Mouse (Mus musculus) adrenal gland, postnatal 36 days (tissue): ENCODE data around the gene Chn2. TPM values are rescaled to one million over a fixed set of nuclear protein-coding genes. Genes with fewer than 3 reads are reported as not detected.
A peak's percentile ranks its signal among the peaks of the same experiment; 100 is the strongest.

Experiments used
- DNase-seq, 2 experiments: peaks; one replicate each; pipeline ENCODE4 v3.0.0; 2021; ENCODE audit warnings: mixed read lengths in 1 of 2
- total RNA-seq, 2 experiments: library from RNA; stranded (reverse); gene quantifications; 2 replicates each; pipeline ENCODE4 v1.2.3; 2021

Chn2 gene
- total RNA-seq, 2 experiments from 2014 or later = 5.5 to 15.6 TPM

GRCm38 (mm10) chr6:54200031-54200722, 160.8 kb downstream of the Chn2 start:
- no peak for DNase-seq

DNA sequence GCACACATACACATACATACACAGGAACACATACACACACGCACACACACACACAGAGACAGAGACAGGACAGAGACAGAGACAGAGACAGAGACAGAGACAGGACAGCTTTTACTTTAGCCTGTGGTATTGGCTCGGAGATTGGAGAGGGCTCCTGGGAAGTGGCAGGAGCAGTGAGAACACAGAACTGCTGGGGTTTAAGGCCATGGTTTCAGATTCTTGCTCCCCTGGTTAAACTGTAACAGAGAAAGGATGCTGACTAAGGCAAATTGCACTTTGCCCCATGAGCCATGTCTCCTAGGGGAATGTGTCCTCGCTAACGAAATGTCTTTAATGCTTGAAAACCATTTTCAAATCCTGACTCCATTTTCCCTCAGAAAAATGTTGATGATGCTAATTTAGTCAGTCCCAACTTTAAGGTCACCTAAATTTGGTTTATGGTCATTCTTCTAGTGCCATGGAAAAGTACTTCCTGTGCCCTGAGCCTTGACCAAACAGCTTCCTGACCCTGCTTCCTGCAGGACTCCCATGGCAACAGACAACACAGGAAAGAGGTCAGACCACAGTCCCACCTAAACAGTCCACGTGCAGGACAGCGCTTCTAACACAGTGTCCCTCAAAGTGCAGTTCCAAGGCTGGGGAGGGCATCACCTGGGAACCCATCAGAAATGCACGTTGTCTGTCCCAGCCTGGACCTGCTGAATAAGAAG, 163.1 kb downstream of the Chn2 start:
- DNase-seq = peak in 1 of 2 experiments; percentile 47

- no peak for DNase-seq
These were observed 164.0 kb downstream of the Chn2 start for GRCm38 (mm10) chr6:54203316-54203715.

DNA sequence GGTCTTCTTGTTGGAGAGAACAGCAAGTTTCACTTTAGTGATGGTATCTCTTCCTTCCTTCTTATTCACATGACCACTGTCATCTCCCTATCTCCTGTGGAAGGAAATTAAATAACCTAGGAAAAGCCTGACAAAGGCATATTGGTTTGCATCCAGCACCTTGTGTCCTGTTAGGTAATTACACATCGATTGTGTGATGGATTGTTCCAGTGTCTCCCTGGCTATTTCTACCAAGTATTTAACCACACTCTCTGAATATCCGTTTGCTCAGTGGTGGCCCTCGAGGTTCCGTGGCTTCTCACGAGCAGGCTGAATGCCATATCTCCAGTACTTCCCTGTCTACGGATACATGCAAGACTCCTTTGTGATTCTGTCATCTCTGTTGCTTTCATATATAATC, 164.6 kb downstream of the Chn2 start:
- no peak for DNase-seq

GRCm38 (mm10) chr6:54204931-54205330, 165.6 kb downstream of the Chn2 start:
- no peak for DNase-seq

- DNase-seq = no peak
These were observed 166.1 kb downstream of the Chn2 start for GRCm38 (mm10) chr6:54205471-54205870.

- DNase-seq = no peak
These were observed 166.9 kb downstream of the Chn2 start for GRCm38 (mm10) chr6:54206221-54206738.

DNA sequence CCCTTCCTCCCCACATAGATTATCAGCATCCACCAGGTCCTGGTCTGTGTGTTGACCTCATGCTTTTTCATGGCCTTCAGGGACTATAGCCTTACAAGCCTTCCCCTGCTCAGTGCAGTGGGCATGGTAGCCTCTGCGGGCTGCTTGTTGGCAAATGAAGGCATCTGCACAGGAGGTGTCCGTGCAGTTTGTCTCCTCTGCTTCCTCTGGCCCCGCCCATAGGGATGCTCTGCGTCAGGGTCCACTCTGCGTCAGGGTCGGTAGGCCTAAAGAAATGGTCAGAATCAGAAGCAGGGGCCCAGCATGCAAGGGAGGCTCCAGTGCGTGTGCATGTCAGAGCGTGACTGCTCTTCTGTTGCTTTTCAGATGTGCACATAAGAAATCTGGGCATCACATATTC, 169.4 kb downstream of the Chn2 start:
- no peak for DNase-seq

GRCm38 (mm10) chr6:54210971-54211370, 171.6 kb downstream of the Chn2 start:
- no peak for DNase-seq

GRCm38 (mm10) chr6:54211939-54212338, 172.6 kb downstream of the Chn2 start:
- DNase-seq = no peak

GRCm38 (mm10) chr6:54213743-54214142, 174.4 kb downstream of the Chn2 start:
- no peak for DNase-seq

DNA sequence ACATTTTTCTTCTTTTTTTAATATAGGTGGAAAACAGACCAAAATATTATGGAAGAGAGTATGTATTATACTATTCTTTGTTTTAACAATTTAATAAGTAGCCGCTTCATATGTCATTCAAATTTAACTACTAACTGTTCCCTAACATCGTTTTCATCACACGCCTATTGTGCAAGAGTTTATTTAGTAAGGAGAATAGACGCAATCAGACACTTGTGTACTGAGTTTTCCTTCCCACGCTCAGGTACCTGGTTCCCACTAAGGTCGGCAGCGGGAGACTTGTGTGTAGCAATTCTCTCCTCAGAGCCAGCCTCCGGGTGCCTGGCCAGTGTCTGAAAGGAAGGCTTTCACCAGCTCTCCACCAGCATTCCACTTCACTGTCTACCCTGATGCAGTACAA, 176.3 kb downstream of the Chn2 start:
- DNase-seq = no peak

- no peak for DNase-seq
These were observed 177.2 kb downstream of the Chn2 start for GRCm38 (mm10) chr6:54216512-54216911.

GRCm38 (mm10) chr6:54220124-54220523, 180.8 kb downstream of the Chn2 start:
- DNase-seq = no peak

DNA sequence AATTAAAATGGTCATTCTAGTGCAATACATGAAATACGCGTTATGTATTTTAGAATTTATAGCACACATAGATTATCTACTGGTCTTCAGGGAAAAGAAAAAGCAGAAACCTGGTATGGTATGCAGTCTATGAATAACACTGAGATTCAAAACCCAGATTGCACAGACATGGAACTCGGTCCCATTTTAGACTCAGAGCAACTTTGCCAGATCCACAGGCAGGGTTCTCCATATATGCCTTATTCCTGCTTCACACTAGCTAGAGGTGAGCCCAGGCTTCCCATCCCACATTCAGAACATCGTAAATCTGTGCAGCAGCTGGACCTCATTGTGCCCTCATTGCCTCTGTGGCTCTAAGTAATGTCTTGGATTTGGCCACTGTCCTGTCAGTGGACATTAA, 184.2 kb downstream of the Chn2 start:
- no peak for DNase-seq

DNA sequence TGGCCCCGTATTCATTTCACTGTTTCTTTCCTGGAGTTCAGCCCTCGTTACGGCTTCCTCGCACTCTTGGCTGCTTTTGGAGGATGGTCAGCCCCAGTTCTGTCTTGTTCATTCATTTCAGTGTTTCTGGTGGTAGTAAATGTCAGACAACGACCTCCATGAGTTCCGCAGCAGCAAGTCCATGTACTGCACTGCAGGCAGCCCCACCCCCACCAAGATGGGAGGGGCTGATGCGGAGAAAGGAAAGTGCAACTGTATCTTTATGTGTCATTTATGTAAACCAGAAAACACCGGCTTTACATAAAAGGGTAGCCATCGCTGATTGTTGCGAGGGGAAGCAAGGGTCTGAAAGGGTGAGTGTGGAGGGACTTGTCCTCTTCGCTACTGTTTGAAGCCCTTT, 185.0 kb downstream of the Chn2 start:
- peak; percentile 40 to 66 for DNase-seq

GRCm38 (mm10) chr6:54225327-54225726, 186.0 kb downstream of the Chn2 start:
- DNase-seq = no peak

DNA sequence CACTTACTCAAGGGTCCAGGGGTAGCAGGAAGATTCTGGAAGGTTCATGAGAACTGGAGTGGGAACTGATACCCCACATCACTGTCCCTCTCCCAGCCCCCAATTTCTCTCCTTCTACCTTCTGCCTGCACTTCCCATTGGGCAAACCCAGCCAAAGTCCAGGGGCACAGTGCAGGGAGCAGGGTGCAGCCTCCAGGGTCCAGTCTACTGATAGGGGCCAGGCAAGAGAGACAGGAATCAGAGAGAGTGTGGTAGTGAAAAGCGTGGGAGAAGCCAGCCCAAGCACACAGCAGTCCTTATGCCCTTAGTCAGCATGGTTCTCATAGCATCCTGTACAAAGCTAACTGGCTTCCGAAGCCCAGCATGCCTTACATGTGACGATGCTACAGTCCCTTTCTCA, 187.7 kb downstream of the Chn2 start:
- no peak for DNase-seq

DNA sequence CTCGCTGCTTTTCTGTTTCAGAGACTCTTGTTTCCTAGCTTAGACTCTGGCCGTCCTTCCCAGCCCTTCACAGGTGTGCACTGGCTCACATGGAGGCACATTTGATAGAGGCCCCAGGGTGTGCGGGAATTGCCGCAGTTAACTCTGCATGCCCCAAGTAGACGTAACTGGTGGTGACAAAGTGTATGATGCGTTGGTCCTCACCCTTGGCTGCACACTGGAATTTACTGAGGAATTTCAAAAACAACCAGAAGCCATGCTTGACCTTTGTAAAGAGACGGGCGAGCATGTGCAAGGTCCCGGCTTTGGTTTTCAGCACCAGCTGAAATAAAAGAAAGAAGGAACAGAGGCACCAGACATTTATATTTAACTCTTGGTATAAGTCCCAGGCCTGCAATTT, 189.1 kb downstream of the Chn2 start:
- DNase-seq = no peak

DNA sequence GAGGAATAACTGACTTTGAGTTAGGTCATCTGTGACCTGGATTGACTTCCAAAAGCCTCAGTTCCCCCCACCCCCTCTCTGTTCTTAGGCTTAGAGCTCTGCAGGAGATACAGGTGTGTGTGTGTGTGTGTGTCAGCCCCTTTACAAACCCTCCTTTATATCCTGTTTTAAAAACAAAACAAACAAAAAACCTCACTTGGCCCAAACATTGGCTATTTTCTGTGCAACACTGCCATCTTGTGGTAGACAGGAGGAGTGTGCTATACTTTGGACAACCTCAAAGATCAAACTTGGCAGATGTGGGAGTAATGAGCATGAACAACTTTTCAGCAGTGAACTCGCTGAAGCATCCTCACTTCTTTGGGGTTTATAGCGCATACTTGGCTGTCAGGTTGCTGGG, 189.5 kb downstream of the Chn2 start:
- DNase-seq = peak in 1 of 2 experiments; percentile 57

GRCm38 (mm10) chr6:54231769-54232558, 192.6 kb downstream of the Chn2 start:
- no peak for DNase-seq

DNA sequence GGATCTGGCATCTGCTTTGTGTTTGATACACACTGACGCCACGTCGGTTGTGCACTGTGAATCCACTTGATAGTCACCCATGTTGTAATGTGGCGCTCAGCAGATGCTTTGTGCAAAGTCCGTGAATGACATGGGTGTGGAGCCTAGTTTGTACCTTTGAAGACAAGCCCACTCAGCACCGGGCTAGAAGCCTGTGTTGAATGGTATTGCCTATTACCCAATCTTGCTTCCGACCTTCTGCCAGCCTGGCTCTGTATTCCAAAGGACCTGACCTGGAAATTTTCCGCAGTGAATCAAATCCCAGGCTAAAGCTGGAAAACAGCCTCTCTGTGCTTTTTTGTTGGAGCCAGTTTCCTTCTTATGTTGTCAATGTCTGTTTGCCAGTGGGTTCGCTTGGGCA, 197.1 kb downstream of the Chn2 start:
- no peak for DNase-seq

GRCm38 (mm10) chr6:54241761-54242160, 202.4 kb downstream of the Chn2 start:
- no peak for DNase-seq
